Mouse (Mus musculus): Measurements from ENCODE around the gene Cacnb4. TPM values are rescaled to one million over a fixed set of nuclear protein-coding genes. Genes with fewer than 3 reads are reported as not detected.

Cacnb4 gene
- polyA plus RNA-seq, 1 experiment = 0.45 TPM

DNA sequence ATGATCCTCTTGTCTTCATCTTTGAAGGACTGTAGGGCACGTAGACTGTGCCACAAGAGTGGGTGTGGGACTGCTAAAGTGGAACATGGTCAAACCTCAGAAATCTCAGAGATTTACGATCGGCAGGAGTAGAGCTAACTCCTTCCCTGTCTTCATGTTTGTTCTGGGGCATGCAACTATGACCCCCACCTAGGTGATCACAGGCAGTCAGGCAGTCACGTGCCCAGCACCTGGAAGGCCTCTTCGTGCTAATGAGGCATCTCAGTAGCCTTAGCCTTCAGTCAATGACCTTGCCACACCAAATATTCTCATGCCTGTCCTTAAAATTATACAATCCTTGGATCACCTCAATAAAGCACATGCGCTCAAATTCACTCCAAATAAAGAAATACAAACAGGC, 50.9 kb downstream of the Cacnb4 start:
- Histone ChIP-seq H3K4me3 (replicated peaks; ENCODE audit: control insufficient read depth, low read depth, low read length) (no peak overlapping the region), H3K4me1 (ENCODE audit: control insufficient read depth, insufficient read depth, low read length) (no peaks in the 10 kb centered on the region), H3K27ac (ENCODE audit: control insufficient read depth, insufficient read depth, low read depth, low read length, poor library complexity) (no peak overlapping the region)
- no peak for TF ChIP-seq POLR2A (IDR thresholded peaks at IDR 0.05; ENCODE audit: borderline replicate concordance, control insufficient read depth, low read depth, low read length)
- TF ChIP-seq CTCF (IDR thresholded peaks at IDR 0.05; ENCODE audit: control insufficient read depth, insufficient read depth, low read length) = no peak
- 78% methylated on average over 6 of the region's 6 CpGs for WGBS

DNA sequence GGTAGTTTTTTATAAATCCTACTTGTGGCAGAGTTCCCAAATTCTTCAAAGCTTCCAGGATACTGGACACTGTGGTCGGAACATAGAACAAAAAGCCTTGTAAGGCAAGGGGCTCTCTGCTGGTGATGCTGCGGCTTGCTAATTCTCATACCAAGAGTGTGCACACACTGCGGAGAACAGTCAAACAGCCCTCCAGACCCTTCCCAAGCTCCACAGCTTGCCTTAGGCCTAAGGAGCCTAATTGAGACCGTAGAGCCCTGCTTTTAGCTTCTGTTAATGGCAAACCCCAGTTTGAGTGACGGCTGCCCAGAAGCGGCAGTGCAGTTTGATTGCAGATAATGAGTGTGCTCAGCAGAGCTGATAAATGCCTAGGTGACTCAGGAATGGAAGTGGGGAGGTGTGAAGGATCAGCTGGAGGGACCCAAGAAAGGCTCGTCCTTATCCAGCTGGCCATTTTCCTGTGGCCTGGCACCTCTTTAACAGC, 52.7 kb downstream of the Cacnb4 start:
- Histone ChIP-seq H3K4me1 (ENCODE audit: control insufficient read depth, insufficient read depth, low read length) (no peaks in the 10 kb centered on the region; the same call in 1 of the 2 replicates), H3K4me3 (replicated peaks; ENCODE audit: control insufficient read depth, low read depth, low read length) (no peak overlapping the region), H3K27ac (ENCODE audit: control insufficient read depth, insufficient read depth, low read depth, low read length, poor library complexity) (no peak overlapping the region)
- 85% methylated on average over 7 of the region's 7 CpGs for WGBS
- TF ChIP-seq POLR2A (IDR thresholded peaks at IDR 0.05; ENCODE audit: borderline replicate concordance, control insufficient read depth, low read depth, low read length) (no peak), CTCF (IDR thresholded peaks at IDR 0.05; ENCODE audit: control insufficient read depth, insufficient read depth, low read length) (no peak)

- WGBS = 71% methylated on average over 4 of the region's 4 CpGs
- Histone ChIP-seq H3K4me3 (replicated peaks; ENCODE audit: control insufficient read depth, low read depth, low read length) (no peak overlapping the region), H3K27ac (ENCODE audit: control insufficient read depth, insufficient read depth, low read depth, low read length, poor library complexity) (no peak overlapping the region), H3K4me1 (ENCODE audit: control insufficient read depth, insufficient read depth, low read length) (no peaks in the 10 kb centered on the region; the same call in 1 of the 2 replicates)
- TF ChIP-seq CTCF (IDR thresholded peaks at IDR 0.05; ENCODE audit: control insufficient read depth, insufficient read depth, low read length) (no peak), POLR2A (IDR thresholded peaks at IDR 0.05; ENCODE audit: borderline replicate concordance, control insufficient read depth, low read depth, low read length) (no peak)
Observed at GRCm38 (mm10) chr2:52623461-52623860, 53.2 kb downstream of the Cacnb4 start.

DNA sequence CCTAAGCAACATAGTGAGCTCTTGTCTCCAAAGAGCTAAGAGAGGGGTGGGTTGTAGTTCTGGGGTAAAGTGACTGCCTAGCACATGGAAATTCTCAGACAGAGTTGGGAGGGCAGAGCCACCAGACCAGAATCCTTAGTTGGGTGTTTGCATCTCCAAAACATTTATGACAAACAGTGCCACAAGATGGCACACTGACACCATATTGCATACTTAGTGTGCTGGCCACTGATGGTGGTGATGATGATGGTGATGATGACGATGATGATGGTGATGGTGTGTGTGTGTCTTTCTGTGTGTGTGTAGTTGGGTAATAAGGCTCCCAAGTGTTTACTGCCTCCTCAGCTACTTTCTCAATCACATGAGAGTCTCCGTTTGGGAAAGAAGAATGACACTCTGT, 54.0 kb downstream of the Cacnb4 start:
- Histone ChIP-seq H3K27ac (ENCODE audit: control insufficient read depth, insufficient read depth, low read depth, low read length, poor library complexity) (no peak overlapping the region), H3K4me1 (ENCODE audit: control insufficient read depth, insufficient read depth, low read length) (no peaks in the 10 kb centered on the region; the same call in 1 of the 2 replicates), H3K4me3 (replicated peaks; ENCODE audit: control insufficient read depth, low read depth, low read length) (no peak overlapping the region)
- WGBS = 72% methylated on average over 2 of the region's 2 CpGs
- no peak for TF ChIP-seq CTCF (IDR thresholded peaks at IDR 0.05; ENCODE audit: control insufficient read depth, insufficient read depth, low read length)

DNA sequence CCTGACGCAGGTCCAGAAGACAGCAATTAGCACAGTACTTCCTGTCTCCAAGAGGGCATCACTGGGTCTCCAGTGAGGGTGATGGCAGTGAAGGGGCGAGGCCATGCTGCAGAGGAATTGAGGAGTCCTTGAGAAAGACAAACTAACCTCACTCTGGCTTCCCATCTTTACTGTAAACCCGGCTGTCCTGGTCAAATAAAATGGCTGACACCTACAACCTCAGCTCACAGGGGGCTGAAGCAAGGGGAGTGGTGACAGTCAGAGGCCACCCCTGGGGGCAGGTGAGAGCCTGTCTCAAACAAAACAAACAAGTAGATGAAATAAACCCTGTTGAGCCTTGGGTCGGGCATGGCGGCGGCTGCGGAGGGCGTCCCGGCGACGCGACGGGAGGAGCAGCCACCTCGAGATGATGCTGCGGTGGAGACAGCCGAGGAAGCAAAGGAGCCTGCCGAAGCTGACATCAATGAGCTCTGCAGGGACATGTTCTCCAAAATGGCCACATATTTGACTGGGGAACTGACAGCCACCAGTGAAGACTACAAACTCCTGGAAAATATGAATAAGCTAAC, 57.1 kb downstream of the Cacnb4 start:
- TF ChIP-seq CTCF (IDR thresholded peaks at IDR 0.05; ENCODE audit: control insufficient read depth, insufficient read depth, low read length) (no peak), POLR2A (IDR thresholded peaks at IDR 0.05; ENCODE audit: borderline replicate concordance, control insufficient read depth, low read depth, low read length) (no peak)
- 62% methylated on average over 17 of the region's 17 CpGs for WGBS
- Histone ChIP-seq H3K4me1 (ENCODE audit: control insufficient read depth, insufficient read depth, low read length) (no peaks in the 10 kb centered on the region; the same call in 1 of the 2 replicates), H3K4me3 (replicated peaks; ENCODE audit: control insufficient read depth, low read depth, low read length) (no peak overlapping the region), H3K27ac (ENCODE audit: control insufficient read depth, insufficient read depth, low read depth, low read length, poor library complexity) (no peak overlapping the region)

GRCm38 (mm10) chr2:52618804-52619203, 57.8 kb downstream of the Cacnb4 start:
- WGBS = 28% methylated on average over 2 of the region's 2 CpGs
- Histone ChIP-seq H3K4me3 (replicated peaks; ENCODE audit: control insufficient read depth, low read depth, low read length) (no peak overlapping the region), H3K27ac (ENCODE audit: control insufficient read depth, insufficient read depth, low read depth, low read length, poor library complexity) (no peak overlapping the region), H3K4me1 (ENCODE audit: control insufficient read depth, insufficient read depth, low read length) (no peaks in the 10 kb centered on the region; the same call in 1 of the 2 replicates)
- no peak for TF ChIP-seq CTCF (IDR thresholded peaks at IDR 0.05; ENCODE audit: control insufficient read depth, insufficient read depth, low read length)
- no peak for TF ChIP-seq POLR2A (IDR thresholded peaks at IDR 0.05; ENCODE audit: borderline replicate concordance, control insufficient read depth, low read depth, low read length)

DNA sequence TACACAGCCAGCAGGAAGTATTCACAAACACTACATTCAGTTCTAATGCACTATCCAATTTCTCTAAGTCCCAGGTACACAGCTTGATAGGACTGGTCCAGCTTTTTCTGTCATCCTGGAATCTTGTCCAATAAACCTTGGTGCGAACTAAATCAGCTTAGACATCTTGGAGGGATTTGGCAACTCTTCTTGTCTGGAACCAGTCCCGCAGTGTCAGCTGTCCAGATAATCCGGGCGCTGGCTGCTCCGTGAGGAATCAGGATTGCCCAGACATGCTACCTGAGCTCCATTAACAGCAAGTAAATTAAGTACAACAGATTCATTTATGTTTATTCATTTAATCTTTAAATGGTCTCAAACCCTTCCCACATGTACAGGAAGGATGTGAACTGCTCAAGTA, 61.2 kb downstream of the Cacnb4 start:
- no peaks in the 10 kb centered on the region; the same call in 1 of the 2 replicates for H3K4me1 ChIP-seq (ENCODE audit: control insufficient read depth, insufficient read depth, low read length)
- TF ChIP-seq CTCF (IDR thresholded peaks at IDR 0.05; ENCODE audit: control insufficient read depth, insufficient read depth, low read length) (no peak), POLR2A (IDR thresholded peaks at IDR 0.05; ENCODE audit: borderline replicate concordance, control insufficient read depth, low read depth, low read length) (no peak)
- 89% methylated on average over 5 of the region's 5 CpGs for WGBS

DNA sequence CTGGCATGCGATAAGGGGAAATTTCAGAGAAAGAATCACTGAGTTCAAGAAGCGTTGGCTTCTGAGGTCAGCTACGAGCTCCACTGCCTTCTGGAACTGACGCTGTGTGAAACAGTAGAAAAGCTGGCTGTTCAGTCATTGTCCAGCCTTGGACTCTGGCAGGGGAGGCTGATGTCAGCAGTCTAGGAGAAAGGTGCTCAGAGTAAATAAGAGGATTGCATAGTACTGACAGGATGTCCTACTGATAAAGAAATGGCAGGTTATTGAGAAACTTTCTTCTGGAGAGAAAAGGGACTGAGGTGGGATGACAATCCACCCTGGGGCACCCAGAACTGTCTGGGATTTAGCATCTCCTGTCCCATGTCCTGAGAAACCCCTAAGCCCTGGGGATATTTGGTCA, 62.7 kb downstream of the Cacnb4 start:
- no peak for TF ChIP-seq CTCF (IDR thresholded peaks at IDR 0.05; ENCODE audit: control insufficient read depth, insufficient read depth, low read length)
- no peak for TF ChIP-seq POLR2A (IDR thresholded peaks at IDR 0.05; ENCODE audit: borderline replicate concordance, control insufficient read depth, low read depth, low read length)
- H3K4me1 ChIP-seq (ENCODE audit: control insufficient read depth, insufficient read depth, low read length) = no peaks in the 10 kb centered on the region
- H3K27ac ChIP-seq (ENCODE audit: control insufficient read depth, insufficient read depth, low read depth, low read length, poor library complexity) = no peak overlapping the region
- 83% methylated on average over 4 of the region's 4 CpGs for WGBS
- no peak overlapping the region for H3K4me3 ChIP-seq (replicated peaks; ENCODE audit: control insufficient read depth, low read depth, low read length)

More for the DNA sequence above, 61.2 kb downstream of the Cacnb4 start:
- Histone ChIP-seq H3K27ac (ENCODE audit: control insufficient read depth, insufficient read depth, low read depth, low read length, poor library complexity) (no peak overlapping the region), H3K4me3 (replicated peaks; ENCODE audit: control insufficient read depth, low read depth, low read length) (no peak overlapping the region)

DNA sequence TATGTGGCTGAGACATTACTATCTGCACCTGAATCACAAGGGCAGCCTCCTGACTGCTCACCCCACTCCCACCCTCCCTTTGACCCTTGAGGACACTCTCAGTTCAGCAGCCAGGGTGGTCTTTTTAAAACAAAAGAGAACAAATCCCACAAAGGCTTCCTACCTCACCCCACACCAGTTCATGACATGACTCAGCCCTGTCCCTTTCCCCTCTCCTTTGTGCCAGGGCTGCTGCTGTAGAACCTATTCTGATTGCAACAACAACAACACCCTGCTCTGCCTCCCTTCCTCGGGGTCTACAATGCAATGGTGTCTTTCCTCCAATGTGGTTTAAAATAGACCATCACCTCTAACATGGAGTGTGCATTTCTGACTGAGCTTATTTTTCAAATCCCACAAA, 67.1 kb downstream of the Cacnb4 start:
- H3K4me1 ChIP-seq (ENCODE audit: control insufficient read depth, insufficient read depth, low read length) = no peaks in the 10 kb centered on the region; the same call in 1 of the 2 replicates
- 23% methylated on average over 1 of the region's 1 CpGs for WGBS

More for the DNA sequence above, 67.1 kb downstream of the Cacnb4 start:
- Histone ChIP-seq H3K4me3 (replicated peaks; ENCODE audit: control insufficient read depth, low read depth, low read length) (no peak overlapping the region), H3K27ac (ENCODE audit: control insufficient read depth, insufficient read depth, low read depth, low read length, poor library complexity) (no peak overlapping the region)
- TF ChIP-seq CTCF (IDR thresholded peaks at IDR 0.05; ENCODE audit: control insufficient read depth, insufficient read depth, low read length) = no peak
- no peak for TF ChIP-seq POLR2A (IDR thresholded peaks at IDR 0.05; ENCODE audit: borderline replicate concordance, control insufficient read depth, low read depth, low read length)
